Mouse (Mus musculus) MEL (cell line): ENCODE results near the gene Tent5b.

Experiments
- CTCF ChIP-seq, 3 experiments: IDR thresholded peaks in 2 of 3; conservative IDR thresholded peaks in 1 of 3; 2 replicates each; pipeline ENCODE4 v1.5.1; 2011 to 2012; ENCODE audit warnings: low read length in 3 of 3, low read depth in 2 of 3, mild to moderate bottlenecking in 2 of 3, improper control_type of control experiment in 1 of 3, inconsistent platforms in 1 of 3, mixed read lengths in 1 of 3, moderate library complexity in 1 of 3; ENCODE audit not compliant: control insufficient read depth in 1 of 3, insufficient read depth in 1 of 3, poor library complexity in 1 of 3, severe bottlenecking in 1 of 3
- POLR2AphosphoS5 ChIP-seq: IDR thresholded peaks from 2 replicates; pipeline ENCODE4 v1.6.1; 2012; ENCODE audit warnings: low read depth, borderline replicate concordance, mild to moderate bottlenecking, inconsistent platforms, low read length, moderate library complexity, mixed read lengths
- SMC3 ChIP-seq: IDR thresholded peaks from 2 replicates; pipeline ENCODE4 v1.6.1; 2011; ENCODE audit warnings: low read depth, low read length, improper control_type of control experiment
- ZNF384 ChIP-seq: IDR thresholded peaks from 2 replicates; pipeline ENCODE4 v1.6.1; 2012; ENCODE audit warnings: low read depth, mild to moderate bottlenecking, inconsistent platforms, low read length, improper control_type of control experiment

DNA sequence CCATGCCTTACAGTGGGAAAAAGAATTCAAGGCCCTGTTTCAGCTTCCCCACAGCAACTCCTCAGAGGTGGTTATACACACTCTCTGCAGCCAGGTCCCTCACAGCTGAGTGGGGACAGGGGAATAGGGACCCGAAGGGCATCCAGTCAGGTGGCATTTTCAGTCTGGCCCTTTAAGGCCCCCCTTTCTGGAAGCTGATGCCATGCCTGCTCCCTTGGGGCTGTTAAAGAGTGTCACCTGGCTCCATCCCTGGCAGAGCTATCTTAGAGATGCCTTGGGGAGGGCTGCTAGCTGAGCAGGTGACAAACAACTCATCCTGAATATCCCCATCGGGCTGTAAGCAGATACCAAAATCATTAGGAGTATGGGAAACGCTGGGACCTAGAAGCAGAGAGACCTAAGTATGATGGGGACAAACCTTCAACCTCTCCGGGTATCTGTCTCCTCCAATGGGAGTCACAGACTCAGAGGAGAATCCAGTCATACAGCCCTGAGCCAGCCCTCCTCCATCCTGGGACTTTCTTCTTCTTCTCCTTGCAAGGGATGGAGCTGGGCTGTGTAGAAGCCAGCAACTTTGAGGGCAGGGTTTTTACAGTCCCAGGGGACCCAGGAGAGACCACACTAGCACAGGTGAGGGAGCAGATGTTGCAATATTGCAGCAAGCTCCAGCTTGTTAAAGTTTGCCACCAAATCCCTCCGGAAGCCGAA, 17.0 kb downstream of the Tent5b start:
- TF ChIP-seq SMC3: no peak
- no peak for TF ChIP-seq CTCF (IDR thresholded peaks at IDR 0.05 in 2 of 3, conservative IDR thresholded peaks at IDR 0.05 in 1 of 3; ENCODE audit: control insufficient read depth in 1 of 3, insufficient read depth in 1 of 3, low read depth in 2 of 3, low read length in 3 of 3, poor library complexity in 1 of 3, severe bottlenecking in 1 of 3)
- no peak for TF ChIP-seq POLR2AphosphoS5
- TF ChIP-seq ZNF384: no peak
